Mouse (Mus musculus): ENCODE data around the gene Kalrn. TPM values are rescaled to one million over a fixed set of nuclear protein-coding genes. Genes with fewer than 3 reads are reported as not detected.

Kalrn gene
- polyA plus RNA-seq, 1 experiment from 2014 or later: 16.8 TPM

- Histone ChIP-seq H3K9me3 (ENCODE audit: control insufficient read depth, low read length) (no peaks in the 10 kb centered on the region), H3K27ac (ENCODE audit: low read depth, low read length) (no peak overlapping the region), H3K36me3 (ENCODE audit: control insufficient read depth, insufficient read depth, low read length) (peaks cover 6% of the 10 kb centered on the region; the same call in 1 of the 2 replicates), H3K27me3 (ENCODE audit: control insufficient read depth, insufficient read depth, low read length) (no peaks in the 10 kb centered on the region), H3K4me1 (ENCODE audit: control insufficient read depth, insufficient read depth, low read length) (no peaks in the 10 kb centered on the region), H3K4me3 (ENCODE audit: low read depth, low read length) (no peak overlapping the region), H3K9ac (ENCODE audit: low read length) (no peak overlapping the region), H3K4me2 (no peak overlapping the region)
- 93% methylated on average over 12 of the region's 12 CpGs for WGBS
- DNase-seq (ENCODE audit: low spot score, missing footprints) (no peak), ATAC-seq (ENCODE audit: low FRiP score) (no peak)
Measured at GRCm38 (mm10) chr16:34032011-34032645, 541.2 kb downstream of the Kalrn start.

GRCm38 (mm10) chr16:34031565-34031964 is 541.8 kb downstream of the Kalrn start:
- Histone ChIP-seq H3K4me2 (no peak overlapping the region), H3K4me3 (ENCODE audit: low read depth, low read length) (no peak overlapping the region), H3K9me3 (ENCODE audit: control insufficient read depth, low read length) (no peaks in the 10 kb centered on the region), H3K36me3 (ENCODE audit: control insufficient read depth, insufficient read depth, low read length) (peaks cover 6% of the 10 kb centered on the region; the same call in 1 of the 2 replicates), H3K9ac (ENCODE audit: low read length) (no peak overlapping the region), H3K27ac (ENCODE audit: low read depth, low read length) (no peak overlapping the region), H3K27me3 (ENCODE audit: control insufficient read depth, insufficient read depth, low read length) (no peaks in the 10 kb centered on the region), H3K4me1 (ENCODE audit: control insufficient read depth, insufficient read depth, low read length) (no peaks in the 10 kb centered on the region)
- ATAC-seq (ENCODE audit: low FRiP score): no peak
- DNase-seq (ENCODE audit: low spot score, missing footprints): no peak
- WGBS: 90% methylated on average over 9 of the region's 9 CpGs

- H3K4me1 ChIP-seq (ENCODE audit: control insufficient read depth, insufficient read depth, low read length): no peaks in the 10 kb centered on the region
- peaks cover 6% of the 10 kb centered on the region; the same call in 1 of the 2 replicates for H3K36me3 ChIP-seq (ENCODE audit: control insufficient read depth, insufficient read depth, low read length)
- no peaks in the 10 kb centered on the region for H3K27me3 ChIP-seq (ENCODE audit: control insufficient read depth, insufficient read depth, low read length)
- WGBS: 85% methylated on average over 4 of the region's 4 CpGs
- no peak overlapping the region for H3K27ac ChIP-seq (ENCODE audit: low read depth, low read length)
- H3K9ac ChIP-seq (ENCODE audit: low read length): no peak overlapping the region
- H3K4me2 ChIP-seq: no peak overlapping the region
- H3K4me3 ChIP-seq (ENCODE audit: low read depth, low read length): no peak overlapping the region
- no peak for DNase-seq (ENCODE audit: low spot score, missing footprints)
- ATAC-seq (ENCODE audit: low FRiP score): no peak
- no peaks in the 10 kb centered on the region for H3K9me3 ChIP-seq (ENCODE audit: control insufficient read depth, low read length)
Measured at GRCm38 (mm10) chr16:34030379-34030778, 543.0 kb downstream of the Kalrn start.

GRCm38 (mm10) chr16:34029790-34030189 is 543.5 kb downstream of the Kalrn start:
- Histone ChIP-seq H3K36me3 (ENCODE audit: control insufficient read depth, insufficient read depth, low read length) (peaks cover 6% of the 10 kb centered on the region; the same call in 1 of the 2 replicates), H3K9me3 (ENCODE audit: control insufficient read depth, low read length) (no peaks in the 10 kb centered on the region), H3K27ac (ENCODE audit: low read depth, low read length) (no peak overlapping the region), H3K4me1 (ENCODE audit: control insufficient read depth, insufficient read depth, low read length) (no peaks in the 10 kb centered on the region), H3K4me3 (ENCODE audit: low read depth, low read length) (no peak overlapping the region), H3K9ac (ENCODE audit: low read length) (no peak overlapping the region), H3K4me2 (no peak overlapping the region), H3K27me3 (ENCODE audit: control insufficient read depth, insufficient read depth, low read length) (no peaks in the 10 kb centered on the region)
- WGBS: 89% methylated on average over 5 of the region's 5 CpGs
- ATAC-seq (ENCODE audit: low FRiP score) (no peak), DNase-seq (ENCODE audit: low spot score, missing footprints) (no peak)

- ATAC-seq (ENCODE audit: low FRiP score): no peak
- Histone ChIP-seq H3K9ac (ENCODE audit: low read length) (no peak overlapping the region), H3K9me3 (ENCODE audit: control insufficient read depth, low read length) (no peaks in the 10 kb centered on the region), H3K4me1 (ENCODE audit: control insufficient read depth, insufficient read depth, low read length) (no peaks in the 10 kb centered on the region), H3K4me3 (ENCODE audit: low read depth, low read length) (no peak overlapping the region), H3K36me3 (ENCODE audit: control insufficient read depth, insufficient read depth, low read length) (no peaks in the 10 kb centered on the region), H3K4me2 (no peak overlapping the region), H3K27me3 (ENCODE audit: control insufficient read depth, insufficient read depth, low read length) (no peaks in the 10 kb centered on the region), H3K27ac (ENCODE audit: low read depth, low read length) (no peak overlapping the region)
- WGBS: 96% methylated on average over 8 of the region's 8 CpGs
- no peak for DNase-seq (ENCODE audit: low spot score, missing footprints)
Measured at GRCm38 (mm10) chr16:34017241-34017640, 556.1 kb downstream of the Kalrn start.

- DNase-seq (ENCODE audit: low spot score, missing footprints): no peak
- WGBS: 93% methylated on average over 20 of the region's 20 CpGs
- no peak for ATAC-seq (ENCODE audit: low FRiP score)
- H3K27me3 ChIP-seq (ENCODE audit: control insufficient read depth, insufficient read depth, low read length): no peaks in the 10 kb centered on the region
- no peak overlapping the region for H3K27ac ChIP-seq (ENCODE audit: low read depth, low read length)
- H3K9ac ChIP-seq (ENCODE audit: low read length): no peak overlapping the region
- H3K36me3 ChIP-seq (ENCODE audit: control insufficient read depth, insufficient read depth, low read length): peaks cover 7% of the 10 kb centered on the region
- no peak overlapping the region for H3K4me2 ChIP-seq
- H3K4me1 ChIP-seq (ENCODE audit: control insufficient read depth, insufficient read depth, low read length): no peaks in the 10 kb centered on the region
- H3K4me3 ChIP-seq (ENCODE audit: low read depth, low read length): no peak overlapping the region
- H3K9me3 ChIP-seq (ENCODE audit: control insufficient read depth, low read length): no peaks in the 10 kb centered on the region; the same call in 1 of the 2 replicates
Measured at GRCm38 (mm10) chr16:34011991-34012845, 561.1 kb downstream of the Kalrn start.

GRCm38 (mm10) chr16:34009567-34009966 is 563.8 kb downstream of the Kalrn start:
- DNase-seq (ENCODE audit: low spot score, missing footprints): no peak
- no peak overlapping the region for H3K27ac ChIP-seq (ENCODE audit: low read depth, low read length)
- H3K27me3 ChIP-seq (ENCODE audit: control insufficient read depth, insufficient read depth, low read length): no peaks in the 10 kb centered on the region
- ATAC-seq (ENCODE audit: low FRiP score): no peak
- WGBS: 92% methylated on average over 2 of the region's 2 CpGs
- no peak overlapping the region for H3K4me3 ChIP-seq (ENCODE audit: low read depth, low read length)
- H3K36me3 ChIP-seq (ENCODE audit: control insufficient read depth, insufficient read depth, low read length): peaks cover 7% of the 10 kb centered on the region
- no peak overlapping the region for H3K4me2 ChIP-seq
- H3K4me1 ChIP-seq (ENCODE audit: control insufficient read depth, insufficient read depth, low read length): no peaks in the 10 kb centered on the region
- H3K9ac ChIP-seq (ENCODE audit: low read length): no peak overlapping the region
- no peaks in the 10 kb centered on the region; the same call in 1 of the 2 replicates for H3K9me3 ChIP-seq (ENCODE audit: control insufficient read depth, low read length)

- no peak overlapping the region for H3K4me2 ChIP-seq
- H3K4me1 ChIP-seq (ENCODE audit: control insufficient read depth, insufficient read depth, low read length): no peaks in the 10 kb centered on the region; the same call in 1 of the 2 replicates
- WGBS: 90% methylated on average over 3 of the region's 3 CpGs
- peaks cover 5% of the 10 kb centered on the region; the same call in 1 of the 2 replicates for H3K36me3 ChIP-seq (ENCODE audit: control insufficient read depth, insufficient read depth, low read length)
- no peak overlapping the region for H3K27ac ChIP-seq (ENCODE audit: low read depth, low read length)
- no peaks in the 10 kb centered on the region; the same call in 1 of the 2 replicates for H3K9me3 ChIP-seq (ENCODE audit: control insufficient read depth, low read length)
- H3K4me3 ChIP-seq (ENCODE audit: low read depth, low read length): no peak overlapping the region
- H3K27me3 ChIP-seq (ENCODE audit: control insufficient read depth, insufficient read depth, low read length): no peaks in the 10 kb centered on the region
- DNase-seq (ENCODE audit: low spot score, missing footprints) (no peak), ATAC-seq (ENCODE audit: low FRiP score) (no peak)
- H3K9ac ChIP-seq (ENCODE audit: low read length): no peak overlapping the region
Measured at GRCm38 (mm10) chr16:34005986-34006385, 567.3 kb downstream of the Kalrn start.

- Histone ChIP-seq H3K9me3 (ENCODE audit: control insufficient read depth, low read length) (no peaks in the 10 kb centered on the region), H3K27ac (ENCODE audit: low read depth, low read length) (no peak overlapping the region), H3K4me3 (ENCODE audit: low read depth, low read length) (no peak overlapping the region), H3K36me3 (ENCODE audit: control insufficient read depth, insufficient read depth, low read length) (no peaks in the 10 kb centered on the region), H3K4me2 (no peak overlapping the region), H3K4me1 (ENCODE audit: control insufficient read depth, insufficient read depth, low read length) (no peaks in the 10 kb centered on the region; the same call in 1 of the 2 replicates), H3K27me3 (ENCODE audit: control insufficient read depth, insufficient read depth, low read length) (no peaks in the 10 kb centered on the region), H3K9ac (ENCODE audit: low read length) (no peak overlapping the region)
- 65% methylated on average over 4 of the region's 4 CpGs for WGBS
- DNase-seq (ENCODE audit: low spot score, missing footprints) (no peak), ATAC-seq (ENCODE audit: low FRiP score) (peak; percentile 61; the same call in 1 of the 2 replicates)
Measured at GRCm38 (mm10) chr16:34004128-34004578, 569.2 kb downstream of the Kalrn start.

Measured in midbrain, embryonic 11.5 days (tissue).